Mouse (Mus musculus) lung, embryonic 15.5 days (tissue): Measurements from ENCODE around the gene Clcnkb. TPM values are rescaled to one million over a fixed set of nuclear protein-coding genes. Genes with fewer than 3 reads are reported as not detected.
A peak's percentile ranks its signal among the peaks of the same experiment; 100 is the strongest.

Experiments used
- ATAC-seq: fragments of 200-750 bp; cut with Nextera tagmentation; 2 replicates; pipeline ENCODE4 v1.8.0; 2017; ENCODE audit warnings: moderate number of reproducible peaks, borderline replicate concordance; ENCODE audit not compliant: low FRiP score, low TSS enrichment; ENCODE audit errors: extremely low read depth
- H3K27ac ChIP-seq: fragments of 300-500 bp; sonication (generic); 2 replicates; pipeline ENCODE4 v1.5.1; 2015; ENCODE audit warnings: moderate library complexity, mild to moderate bottlenecking, inconsistent platforms
- H3K27me3 ChIP-seq: fragments of 300-500 bp; sonication (generic); 2 replicates; pipeline ENCODE4 v1.6.1; 2015; ENCODE audit warnings: inconsistent platforms
- H3K36me3 ChIP-seq: fragments of 300-500 bp; sonication (generic); 2 replicates; pipeline ENCODE4 v1.6.1; 2015; ENCODE audit warnings: inconsistent platforms
- H3K4me1 ChIP-seq: fragments of 300-500 bp; sonication (generic); 2 replicates; pipeline ENCODE4 v1.6.1; 2015; ENCODE audit warnings: inconsistent platforms
- H3K4me2 ChIP-seq: fragments of 300-500 bp; sonication (generic); 2 replicates; pipeline ENCODE4 v1.6.1; 2015; ENCODE audit warnings: inconsistent platforms, mild to moderate bottlenecking, moderate library complexity
- H3K4me3 ChIP-seq: fragments of 300-500 bp; sonication (generic); 2 replicates; pipeline ENCODE4 v1.5.1; 2015; ENCODE audit warnings: mild to moderate bottlenecking, inconsistent platforms
- H3K9ac ChIP-seq: fragments of 300-500 bp; sonication (generic); 2 replicates; pipeline ENCODE4 v1.6.1; 2015; ENCODE audit warnings: inconsistent platforms
- H3K9me3 ChIP-seq: fragments of 300-500 bp; sonication (generic); 2 replicates; pipeline ENCODE4 v1.6.1; 2016; ENCODE audit warnings: inconsistent platforms
- WGBS: fragments of 180-500 bp; shearing (Covaris S2); methylation state at CpG from one replicate; pipeline ENCODE4 v1.1.7; 2015; 5-methylcytosine and 5-hydroxymethylcytosine counted together
- polyA plus RNA-seq: library from polyadenylated mRNA; unstranded; fragments of >200 nt; fragmentation: Nextera tagmentation; extraction: Ambion mirVana; gene quantifications from 2 replicates; pipeline ENCODE4 v1.2.1, GENCODE M21; 2015

The Clcnkb gene
- polyA plus RNA-seq, 1 experiment from 2014 or later: not detected

- peaks cover 5% of the 10 kb centered on the region; the same call in 1 of the 2 replicates for H3K4me1 ChIP-seq
- no peaks in the 10 kb centered on the region for H3K36me3 ChIP-seq
- no peaks in the 10 kb centered on the region for H3K9me3 ChIP-seq
- WGBS: 74% methylated on average over 12 of the region's 12 CpGs
- no peak for ATAC-seq
- no peak overlapping the region for H3K4me3 ChIP-seq
- H3K27ac ChIP-seq: no peak overlapping the region
- H3K27me3 ChIP-seq: no peaks in the 10 kb centered on the region
- no peak overlapping the region for H3K4me2 ChIP-seq
- H3K9ac ChIP-seq: no peak overlapping the region
Measured at GRCm38 (mm10) chr4:141391293-141391692, 24.5 kb downstream of the Clcnkb start.

- Histone ChIP-seq H3K9ac (no peak overlapping the region), H3K9me3 (no peaks in the 10 kb centered on the region), H3K4me2 (no peak overlapping the region), H3K4me3 (no peak overlapping the region), H3K36me3 (no peaks in the 10 kb centered on the region), H3K27me3 (peaks cover 2% of the 10 kb centered on the region; the same call in 1 of the 2 replicates), H3K27ac (no peak overlapping the region), H3K4me1 (0 out of 2 replicates have a peak, but pooled peaks cover under 1% of the 10 kb centered on the region)
- no peak for ATAC-seq
- 68% methylated on average over 18 of the region's 18 CpGs for WGBS
Measured at GRCm38 (mm10) chr4:141389366-141390150, 26.3 kb downstream of the Clcnkb start.

DNA sequence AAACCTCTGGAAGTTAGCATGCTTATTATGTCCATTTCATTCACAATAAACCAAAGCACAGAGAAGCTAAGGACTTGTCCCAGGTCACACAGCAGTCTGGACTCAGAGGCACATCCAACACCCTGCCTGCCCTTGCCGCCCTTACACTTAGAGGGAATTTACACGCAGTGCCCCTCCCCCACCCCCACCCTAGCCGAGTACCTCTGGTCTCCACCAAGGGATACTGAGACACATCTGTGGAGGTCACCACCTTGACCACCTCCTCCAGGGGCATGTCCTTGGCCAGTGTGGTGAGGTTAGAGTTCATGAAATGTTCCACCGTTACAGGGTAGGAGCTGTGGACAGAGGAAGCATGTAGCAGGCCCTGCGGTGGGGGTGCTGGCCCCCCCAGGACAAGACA, 27.9 kb downstream of the Clcnkb start:
- no peaks in the 10 kb centered on the region for H3K9me3 ChIP-seq
- H3K9ac ChIP-seq: no peak overlapping the region
- H3K27ac ChIP-seq: no peak overlapping the region
- H3K27me3 ChIP-seq: peaks cover 18% of the 10 kb centered on the region
- peaks cover 4% of the 10 kb centered on the region; the same call in 1 of the 2 replicates for H3K4me1 ChIP-seq
- WGBS: 60% methylated on average over 5 of the region's 5 CpGs
- no peak overlapping the region for H3K4me3 ChIP-seq
- no peak overlapping the region for H3K4me2 ChIP-seq
- ATAC-seq: no peak
- no peaks in the 10 kb centered on the region for H3K36me3 ChIP-seq

- Histone ChIP-seq H3K4me1 (peaks cover 11% of the 10 kb centered on the region; the same call in 1 of the 2 replicates), H3K27ac (no peak overlapping the region), H3K27me3 (peaks cover 25% of the 10 kb centered on the region), H3K4me2 (no peak overlapping the region), H3K4me3 (no peak overlapping the region), H3K9me3 (no peaks in the 10 kb centered on the region), H3K36me3 (no peaks in the 10 kb centered on the region), H3K9ac (no peak overlapping the region)
- WGBS: 16% methylated on average over 5 of the region's 5 CpGs
- ATAC-seq: no peak
Measured at GRCm38 (mm10) chr4:141387093-141387784, 28.6 kb downstream of the Clcnkb start.

- 65% methylated on average over 7 of the region's 7 CpGs for WGBS
Measured at GRCm38 (mm10) chr4:141386150-141386549, 29.7 kb downstream of the Clcnkb start.

DNA sequence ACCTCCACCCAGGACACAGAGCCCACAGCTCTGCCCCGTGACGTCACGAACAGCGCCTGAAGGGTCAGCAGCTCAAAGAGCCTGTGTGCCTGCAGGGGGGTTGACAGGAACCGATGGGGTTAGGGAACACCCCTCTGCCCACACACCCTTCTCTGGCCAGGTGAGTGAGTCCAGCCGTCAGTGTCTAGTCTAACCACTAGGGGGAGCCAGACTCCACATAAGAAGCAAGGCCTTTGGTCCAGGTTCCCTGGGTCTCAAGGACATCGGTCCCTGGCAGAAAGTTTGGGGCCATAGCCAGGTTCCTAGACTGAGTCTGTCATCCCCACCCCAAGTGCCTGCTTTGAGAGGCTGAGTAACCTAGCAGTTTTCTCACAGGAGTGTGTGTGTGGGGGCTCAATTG, 30.5 kb downstream of the Clcnkb start:
- 3% methylated on average over 7 of the region's 7 CpGs for WGBS
- peaks cover 44% of the 10 kb centered on the region for H3K27me3 ChIP-seq
- no peak overlapping the region for H3K4me3 ChIP-seq
- ATAC-seq: no peak
- no peak overlapping the region for H3K4me2 ChIP-seq
- H3K36me3 ChIP-seq: no peaks in the 10 kb centered on the region
- H3K9me3 ChIP-seq: no peaks in the 10 kb centered on the region
- peaks cover 13% of the 10 kb centered on the region; the same call in 1 of the 2 replicates for H3K4me1 ChIP-seq
- H3K27ac ChIP-seq: no peak overlapping the region
- no peak overlapping the region for H3K9ac ChIP-seq

More at GRCm38 (mm10) chr4:141386150-141386549, 29.7 kb downstream of the Clcnkb start:
- H3K36me3 ChIP-seq: no peaks in the 10 kb centered on the region
- ATAC-seq: no peak
- no peak overlapping the region for H3K4me3 ChIP-seq
- no peak overlapping the region for H3K4me2 ChIP-seq
- no peaks in the 10 kb centered on the region for H3K9me3 ChIP-seq
- H3K4me1 ChIP-seq: peaks cover 13% of the 10 kb centered on the region; the same call in 1 of the 2 replicates
- H3K27ac ChIP-seq: no peak overlapping the region
- no peak overlapping the region for H3K9ac ChIP-seq
- peaks cover 36% of the 10 kb centered on the region for H3K27me3 ChIP-seq

DNA sequence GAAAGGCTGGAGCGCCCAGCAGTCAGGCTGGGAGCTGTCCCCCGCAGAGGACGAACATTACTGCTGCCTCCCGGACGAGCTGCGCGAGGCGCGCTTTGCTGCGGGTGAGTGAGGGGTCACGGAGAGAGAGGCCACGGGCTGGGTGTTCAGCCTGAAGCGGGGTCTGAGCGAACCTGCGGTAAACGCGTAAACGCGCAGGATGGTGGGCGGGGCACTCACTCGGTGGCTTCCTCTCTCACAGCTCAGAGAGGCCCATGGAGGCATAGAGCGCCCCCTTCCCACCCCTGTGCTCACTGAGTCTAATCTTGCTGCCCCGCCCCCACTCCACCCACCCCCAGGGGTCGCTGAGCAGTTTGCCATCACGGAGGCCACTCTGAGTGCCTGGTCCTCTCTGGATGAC, 33.4 kb downstream of the Clcnkb start:
- peak; percentile 33; the same call in 1 of the 2 replicates for ATAC-seq

GRCm38 (mm10) chr4:141379674-141380073, 36.1 kb downstream of the Clcnkb start:
- Histone ChIP-seq H3K36me3 (no peaks in the 10 kb centered on the region), H3K4me3 (no peak overlapping the region), H3K27me3 (peaks cover 43% of the 10 kb centered on the region), H3K27ac (no peak overlapping the region), H3K9ac (no peak overlapping the region), H3K4me2 (no peak overlapping the region), H3K4me1 (peaks cover 13% of the 10 kb centered on the region; the same call in 1 of the 2 replicates), H3K9me3 (no peaks in the 10 kb centered on the region)
- ATAC-seq: no peak
- WGBS: 65% methylated on average over 8 of the region's 8 CpGs

More for the DNA sequence above, 33.4 kb downstream of the Clcnkb start:
- no peaks in the 10 kb centered on the region for H3K9me3 ChIP-seq
- H3K27me3 ChIP-seq: peaks cover 44% of the 10 kb centered on the region
- peak overlapping the region; percentile 30 for H3K4me3 ChIP-seq
- no peak overlapping the region for H3K27ac ChIP-seq
- peak overlapping the region; percentile 30; the same call in 1 of the 2 replicates for H3K9ac ChIP-seq
- no peaks in the 10 kb centered on the region for H3K36me3 ChIP-seq
- under 1% methylated on average over 24 of the region's 25 CpGs for WGBS
- H3K4me1 ChIP-seq: peaks cover 13% of the 10 kb centered on the region; the same call in 1 of the 2 replicates
- H3K4me2 ChIP-seq: peak overlapping the region; percentile 67

DNA sequence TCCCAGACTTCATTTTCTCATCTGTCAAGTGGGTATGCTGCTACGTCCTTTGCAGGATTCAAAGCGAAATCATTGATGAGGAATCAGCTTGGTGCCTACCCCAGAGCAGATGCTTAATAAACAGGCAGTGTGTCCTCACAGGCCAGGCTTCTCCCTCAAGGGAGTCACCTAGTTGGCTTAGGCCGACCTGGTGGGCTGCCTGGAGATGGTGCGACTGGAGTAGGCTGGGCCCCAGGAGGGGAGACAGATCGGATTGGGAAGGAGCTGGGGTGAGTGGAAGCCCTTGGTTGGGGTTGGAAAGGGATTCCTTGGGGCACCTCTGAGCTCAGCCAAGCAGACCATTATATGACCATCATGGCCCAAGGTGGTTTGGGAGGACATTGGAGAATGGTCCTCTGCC, 43.4 kb downstream of the Clcnkb start:
- H3K36me3 ChIP-seq: no peaks in the 10 kb centered on the region
- no peak overlapping the region for H3K27ac ChIP-seq
- peaks cover 19% of the 10 kb centered on the region for H3K27me3 ChIP-seq
- peaks cover 10% of the 10 kb centered on the region; the same call in 1 of the 2 replicates for H3K4me1 ChIP-seq
- no peak for ATAC-seq
- no peaks in the 10 kb centered on the region for H3K9me3 ChIP-seq
- H3K9ac ChIP-seq: no peak overlapping the region
- WGBS: 88% methylated on average over 5 of the region's 5 CpGs
- no peak overlapping the region for H3K4me2 ChIP-seq
- H3K4me3 ChIP-seq: no peak overlapping the region

DNA sequence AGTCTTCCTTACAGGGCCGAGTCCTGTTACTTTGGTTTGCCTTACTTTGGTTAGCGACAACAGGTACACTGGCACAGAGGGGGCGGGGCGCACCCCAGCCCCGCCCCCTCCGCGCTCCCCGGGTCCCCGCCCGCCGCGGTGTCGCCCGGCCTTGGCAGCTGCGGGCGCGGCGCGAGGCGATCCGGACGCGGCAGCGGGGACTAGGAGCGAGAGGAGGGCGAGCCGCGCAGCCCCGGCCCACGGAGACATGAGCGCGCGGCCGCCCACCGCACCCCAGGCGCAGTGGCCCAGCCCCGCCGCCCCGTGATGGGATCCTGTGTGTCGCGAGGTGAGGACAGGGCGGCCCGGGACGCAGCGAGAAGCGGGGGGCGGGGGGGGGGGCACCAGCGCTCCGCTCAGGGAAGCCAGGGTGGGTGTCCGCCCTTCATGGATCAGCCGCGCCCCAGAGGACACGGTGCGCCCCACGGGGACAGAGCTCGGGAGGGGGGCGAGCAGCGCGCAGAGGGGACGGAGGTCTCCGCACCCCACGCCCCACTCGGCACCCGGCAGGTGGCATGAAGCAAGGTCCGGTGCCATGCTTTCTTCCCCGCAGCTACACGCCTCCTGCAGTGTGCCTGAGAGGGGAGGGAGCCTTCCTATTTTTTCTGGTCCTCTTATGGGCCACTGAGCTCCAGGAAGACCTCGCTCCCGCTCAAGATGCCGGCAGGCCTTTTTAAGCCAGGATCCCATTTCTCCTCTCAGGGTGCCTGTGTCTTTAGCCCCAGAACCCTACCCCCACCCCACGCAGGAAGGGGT, 47.6 kb downstream of the Clcnkb start, which contains the start of gene Fam131c:
Fam131c (plus strand) TSS at position 224 of the 795 bp plus-strand sequence.
- Histone ChIP-seq H3K4me3 (peak within 1 kb of the TSS; percentile 55), H3K4me2 (peak within 1 kb of the TSS; percentile 97), H3K9me3 (no peaks in the 10 kb centered on the region), H3K4me1 (peaks cover 14% of the 10 kb centered on the region; the same call in 1 of the 2 replicates), H3K27ac (no peak within 1 kb of the TSS), H3K9ac (peak within 1 kb of the TSS; percentile 54), H3K27me3 (peaks cover 53% of the 10 kb centered on the region), H3K36me3 (no peaks in the 10 kb centered on the region)
- ATAC-seq: peak; percentile 59
- WGBS: 1% methylated on average over 60 of the region's 71 CpGs

DNA sequence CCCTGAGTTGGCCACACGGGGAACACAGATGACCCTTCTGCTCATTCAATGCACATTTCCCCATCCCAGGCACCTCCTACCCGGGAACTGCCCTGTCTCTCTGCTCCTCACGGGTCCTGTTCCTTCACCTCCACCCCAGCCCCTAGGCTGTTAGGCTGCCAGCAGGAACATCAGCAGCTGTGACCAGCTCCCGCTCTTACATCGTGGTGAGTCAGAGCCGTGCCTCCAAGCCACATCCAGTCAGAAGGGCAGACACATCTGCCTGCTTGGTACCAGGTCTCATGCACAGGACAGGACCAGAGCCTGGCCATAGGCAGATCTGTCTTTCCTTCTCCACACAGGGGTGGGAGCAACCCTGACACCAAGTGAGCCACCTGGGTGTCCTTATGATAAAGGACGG, 49.9 kb downstream of the Clcnkb start:
- no peaks in the 10 kb centered on the region for H3K36me3 ChIP-seq
- ATAC-seq: no peak
- WGBS: 46% methylated on average over 7 of the region's 7 CpGs
- H3K9me3 ChIP-seq: no peaks in the 10 kb centered on the region
- H3K4me1 ChIP-seq: peaks cover 23% of the 10 kb centered on the region
- H3K4me2 ChIP-seq: no peak overlapping the region
- no peak overlapping the region for H3K27ac ChIP-seq
- no peak overlapping the region for H3K9ac ChIP-seq
- peaks cover 50% of the 10 kb centered on the region for H3K27me3 ChIP-seq
- H3K4me3 ChIP-seq: no peak overlapping the region
